Mouse (Mus musculus) heart, embryonic 13.5 days (tissue): Measurements from ENCODE around the gene Eif3a. TPM values are rescaled to one million over a fixed set of nuclear protein-coding genes. Genes with fewer than 3 reads are reported as not detected.

Source experiments
- ATAC-seq: fragments of 200-750 bp; cut with Nextera tagmentation; 2 replicates; pipeline ENCODE4 v1.8.0; 2017; ENCODE audit warnings: moderate TSS enrichment; ENCODE audit not compliant: insufficient number of reproducible peaks, low FRiP score, low TSS enrichment; ENCODE audit errors: extremely low read depth
- H3K27ac ChIP-seq: fragments of 300-500 bp; sonication (generic); replicated peaks from 2 replicates; pipeline ENCODE4 v1.5.1; 2015; ENCODE audit warnings: moderate library complexity, mild to moderate bottlenecking, inconsistent platforms
- H3K27me3 ChIP-seq: fragments of 300-500 bp; sonication (generic); replicated peaks from 2 replicates; pipeline ENCODE4 v1.6.1; 2015; ENCODE audit warnings: mild to moderate bottlenecking, inconsistent platforms
- H3K36me3 ChIP-seq: fragments of 300-500 bp; sonication (generic); 2 replicates; pipeline ENCODE4 v1.6.1; 2015; ENCODE audit warnings: mild to moderate bottlenecking, inconsistent platforms
- H3K4me1 ChIP-seq: fragments of 300-500 bp; sonication (generic); 2 replicates; pipeline ENCODE4 v1.6.1; 2015; ENCODE audit warnings: inconsistent platforms
- H3K4me2 ChIP-seq: fragments of 300-500 bp; sonication (generic); 2 replicates; pipeline ENCODE4 v1.6.1; 2015; ENCODE audit warnings: inconsistent platforms, mild to moderate bottlenecking, moderate library complexity
- H3K4me3 ChIP-seq: fragments of 300-500 bp; sonication (generic); 2 replicates; pipeline ENCODE4 v1.5.1; 2015; ENCODE audit warnings: moderate library complexity, mild to moderate bottlenecking, inconsistent platforms
- H3K9ac ChIP-seq: fragments of 300-500 bp; sonication (generic); 2 replicates; pipeline ENCODE4 v1.6.1; 2015; ENCODE audit warnings: inconsistent platforms, mild to moderate bottlenecking, moderate library complexity
- H3K9me3 ChIP-seq: fragments of 300-500 bp; sonication (generic); 2 replicates; pipeline ENCODE4 v1.6.1; 2016; ENCODE audit warnings: inconsistent platforms
- WGBS: fragments of 180-500 bp; shearing (Covaris S2); methylation state at CpG from one replicate; pipeline ENCODE4 v1.1.7; 2015; ENCODE audit warnings: mixed read lengths; 5-methylcytosine and 5-hydroxymethylcytosine counted together
- microRNA-seq: library from miRNA; unstranded; fragments of <30 nt; microRNA quantifications from one replicate; pipeline ENCODE4, GENCODE M21; 2016
- polyA plus RNA-seq: library from polyadenylated mRNA; unstranded; fragments of >200 nt; fragmentation: Nextera tagmentation; extraction: Ambion mirVana; gene quantifications from 2 replicates; pipeline ENCODE4 v1.2.1, GENCODE M21; 2015

The Eif3a gene
- polyA plus RNA-seq, 1 experiment from 2014 or later = 105 TPM

DNA sequence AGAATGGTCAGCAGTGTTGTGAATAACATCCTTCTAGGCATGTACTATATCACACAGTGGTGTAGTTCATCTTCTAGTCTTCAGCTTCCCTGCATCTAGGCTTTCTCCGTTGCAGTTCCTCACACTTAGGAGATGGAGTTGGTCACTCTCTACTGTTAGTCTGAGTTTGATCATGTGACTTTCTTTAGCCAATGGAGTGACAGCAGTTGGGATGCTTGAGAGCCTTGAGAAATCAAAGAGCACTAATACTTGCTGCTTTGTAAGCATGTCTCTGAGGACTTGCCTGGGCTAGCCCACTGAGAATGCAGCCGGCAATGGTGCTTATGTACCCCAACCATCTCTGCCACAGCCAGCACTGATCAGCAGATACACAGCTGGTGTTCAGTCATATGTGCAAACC lies 77.9 kb downstream of the Eif3a start:
- ATAC-seq = no peak
- Histone ChIP-seq H3K36me3 (no peaks in the 10 kb centered on the region), H3K4me2 (no peak overlapping the region), H3K9ac (no peak overlapping the region), H3K4me3 (no peak overlapping the region), H3K4me1 (no peaks in the 10 kb centered on the region), H3K27me3 (no peaks in the 10 kb centered on the region), H3K27ac (no peak overlapping the region), H3K9me3 (no peaks in the 10 kb centered on the region)
- 74% methylated on average over 2 of the region's 2 CpGs for WGBS

Small RNA genes within 50 kb of the gene (microRNA-seq; reads per million reads assigned to microRNA genes)
- not detected for gene mmu-mir-3084-1

Other genes with a start within 250 kb of the Eif3a start
- 13.5 and 14.9 TPM in 2 replicates for gene Cacul1, start 209.6 kb downstream of the Eif3a start, polyA plus RNA-seq
- gene Nanos1, start 34.7 kb downstream of the Eif3a start, polyA plus RNA-seq = 0.76 and 0.90 TPM in 2 replicates
- 21.3 and 22.7 TPM in 2 replicates for gene Fam45a, start 20.9 kb upstream of the Eif3a start, polyA plus RNA-seq
- gene Sfxn4, start 70.8 kb upstream of the Eif3a start, polyA plus RNA-seq = 6.9 and 7.2 TPM in 2 replicates
- gene Prdx3, start 83.9 kb upstream of the Eif3a start, polyA plus RNA-seq = 159 and 171 TPM in 2 replicates
- 3.4 and 3.7 TPM in 2 replicates for gene Grk5, start 99.1 kb upstream of the Eif3a start, polyA plus RNA-seq